In genomic region chr12:21416506-21416905, GRCm38 (mm10) we compare ENCODE assay signal across 8 mouse cellular contexts. TPM values are rescaled to one million over a fixed set of nuclear protein-coding genes. Genes with fewer than 3 reads are reported as not detected.
DNase-seq lines count a peak whose midpoint lies in the region; ATAC-seq lines count a peak whose summit lies in the region.

No protein-coding gene starts in this region.

- H3K4me2 ChIP-seq in heart, embryonic 14.5 days (ENCODE audit: low read length), result peak overlapping the region; percentile 84
- peak overlapping the region; percentile 91 for H3K4me2 ChIP-seq in liver, embryonic 11.5 days

- H3K9me3 ChIP-seq in heart, embryonic 14.5 days (ENCODE audit: control insufficient read depth, low read length), result no peaks in the 10 kb centered on the region
- no peaks in the 10 kb centered on the region for H3K9me3 ChIP-seq in liver, embryonic 11.5 days (ENCODE audit: control insufficient read depth, low read length)

- H3K4me1 ChIP-seq in heart, embryonic 14.5 days (ENCODE audit: control insufficient read depth in 2 of 2, insufficient read depth in 2 of 2, low read length in 2 of 2), result peaks cover 5 to 32% of the 10 kb centered on the region in 2 experiments; a peak in 3 of 4 replicates
- H3K4me1 ChIP-seq in liver, embryonic 11.5 days (replicated peaks; ENCODE audit: control insufficient read depth, insufficient read depth, low read length), result peaks cover 16% of the 10 kb centered on the region

- 0% methylated on average over 13 of the region's 15 CpGs for WGBS in heart, embryonic 14.5 days
- WGBS in liver, embryonic 11.5 days, result under 1% methylated on average over 13 of the region's 15 CpGs

- H3K9ac ChIP-seq in heart, embryonic 14.5 days (ENCODE audit: low read length), result peak overlapping the region; percentile 99
- peak overlapping the region; percentile 91 for H3K9ac ChIP-seq in liver, embryonic 11.5 days (ENCODE audit: low read depth, low read length)

- peak overlapping the region; percentile 8 to 100 for H3K27ac ChIP-seq in heart, embryonic 14.5 days (replicated peaks in 1 of 2; ENCODE audit: control insufficient read depth in 1 of 2, insufficient read depth in 1 of 2, low read depth in 2 of 2, low read length in 2 of 2)
- H3K27ac ChIP-seq in liver, embryonic 11.5 days (ENCODE audit: low read depth, low read length), result peak overlapping the region; percentile 99

- H3K36me3 ChIP-seq in heart, embryonic 14.5 days (ENCODE audit: control insufficient read depth, insufficient read depth, low read length), result peaks cover 37% of the 10 kb centered on the region
- peaks cover 30% of the 10 kb centered on the region for H3K36me3 ChIP-seq in liver, embryonic 11.5 days (ENCODE audit: control insufficient read depth, insufficient read depth, low read length)

- H3K4me3 ChIP-seq in heart, embryonic 14.5 days (ENCODE audit: control insufficient read depth in 1 of 2, insufficient read depth in 1 of 2, low read depth in 1 of 2, low read length in 2 of 2), result peak overlapping the region; percentile 94 to 97
- H3K4me3 ChIP-seq in liver, embryonic 11.5 days (ENCODE audit: low read depth, low read length), result peak overlapping the region; percentile 83

- peak; percentile 22 for DNase-seq in gastrocnemius, postnatal 10 days
- DNase-seq in gastrocnemius, postnatal 25 days, result no peak
- DNase-seq in A20 (ENCODE audit: low read depth, low spot score), result peak; percentile 40
- peak; percentile 66 for DNase-seq in cerebellum, adult 9-11 months
- DNase-seq in liver, embryonic 11.5 days (ENCODE audit: low spot score), result no peak
- peak; percentile 29 for DNase-seq in right cerebral cortex, postnatal 4 days
- no peak for DNase-seq in layer of hippocampus, adult 9-11 months

- H3K27me3 ChIP-seq in heart, embryonic 14.5 days (ENCODE audit: control insufficient read depth, insufficient read depth, low read length), result no peaks in the 10 kb centered on the region
- H3K27me3 ChIP-seq in liver, embryonic 11.5 days (replicated peaks; ENCODE audit: control insufficient read depth, insufficient read depth, low read length), result no peaks in the 10 kb centered on the region

- ATAC-seq in heart, embryonic 14.5 days (ENCODE audit: insufficient number of reproducible peaks, insufficient read depth, low FRiP score, low read depth), result no peak
- no peak for ATAC-seq in liver, embryonic 11.5 days (replicated peaks; ENCODE audit: low FRiP score)

RNA-seq across cellular contexts. Expression of gene Ywhaq, which starts 0.9 kb away (rescaled TPM):
- total RNA-seq in gastrocnemius, postnatal 10 days (2021), result 10 to 100 TPM; 81.9 to 99.8 TPM
- 10 to 100 TPM; 28.6 to 36.6 TPM for total RNA-seq in gastrocnemius, postnatal 25 days (2021)
- 417 and 427 TPM in 2 replicates for polyA plus RNA-seq in heart, embryonic 14.5 days (2014; fragmentation: Nextera tagmentation; extraction: Ambion mirVana)
- 521 and 564 TPM in 2 replicates for polyA plus RNA-seq in liver, embryonic 11.5 days (2014; fragmentation: Nextera tagmentation; extraction: Ambion mirVana)

RNA-seq across cellular contexts. Expression of gene Adam17, which starts 43.1 kb away (rescaled TPM):
- 10 to 100 TPM; 31.2 to 36.6 TPM for total RNA-seq in gastrocnemius, postnatal 10 days (2021)
- 10 to 100 TPM; 20.9 to 21.3 TPM for total RNA-seq in gastrocnemius, postnatal 25 days (2021)
- polyA plus RNA-seq in heart, embryonic 14.5 days (2014; fragmentation: Nextera tagmentation; extraction: Ambion mirVana), result 26.5 and 30.2 TPM in 2 replicates
- 35.6 and 40.3 TPM in 2 replicates for polyA plus RNA-seq in liver, embryonic 11.5 days (2014; fragmentation: Nextera tagmentation; extraction: Ambion mirVana)

Comparison
In these comparisons a context has a peak if more than half of its experiments do, and no peak if none do; other contexts are left out.
1. DNase-seq: peak in gastrocnemius, postnatal 10 days (single experiment), A20 (single experiment), cerebellum, adult 9-11 months (single experiment) and right cerebral cortex, postnatal 4 days (single experiment); none in gastrocnemius, postnatal 25 days (single experiment), liver, embryonic 11.5 days (single experiment) and layer of hippocampus, adult 9-11 months (single experiment).